Mouse (Mus musculus) neural tube, embryonic 12.5 days (tissue): ENCODE measurements around the gene Slc37a1. TPM values are rescaled to one million over a fixed set of nuclear protein-coding genes. Genes with fewer than 3 reads are reported as not detected.

Experiments
- ATAC-seq: fragments of 200-750 bp; cut with Nextera tagmentation; 2 replicates; pipeline ENCODE4 v1.8.0; 2017; ENCODE audit warnings: low read depth, mild to moderate bottlenecking, moderate TSS enrichment, moderate library complexity; ENCODE audit not compliant: low FRiP score
- H3K27ac ChIP-seq: fragments of 300-500 bp; sonication (generic); 2 replicates; pipeline ENCODE4 v1.5.1; 2016
- H3K27me3 ChIP-seq: fragments of 300-500 bp; sonication (generic); replicated peaks from 2 replicates; pipeline ENCODE4 v1.6.1; 2016; ENCODE audit warnings: mild to moderate bottlenecking
- H3K36me3 ChIP-seq: fragments of 300-500 bp; sonication (generic); 2 replicates; pipeline ENCODE4 v1.6.1; 2016; ENCODE audit warnings: mild to moderate bottlenecking
- H3K4me1 ChIP-seq: fragments of 300-500 bp; sonication (generic); 2 replicates; pipeline ENCODE4 v1.6.1; 2016
- H3K4me2 ChIP-seq: fragments of 300-500 bp; sonication (generic); replicated peaks from 2 replicates; pipeline ENCODE4 v1.6.1; 2016; ENCODE audit warnings: mild to moderate bottlenecking
- H3K4me3 ChIP-seq: fragments of 300-500 bp; sonication (generic); 2 replicates; pipeline ENCODE4 v1.5.1; 2016
- H3K9ac ChIP-seq: fragments of 300-500 bp; sonication (generic); 2 replicates; pipeline ENCODE4 v1.6.1; 2016; ENCODE audit warnings: mild to moderate bottlenecking
- H3K9me3 ChIP-seq: fragments of 300-500 bp; sonication (generic); 2 replicates; pipeline ENCODE4 v1.6.1; 2016; ENCODE audit warnings: mild to moderate bottlenecking
- WGBS: fragments of 180-500 bp; shearing (Covaris S2); methylation state at CpG from one replicate; pipeline ENCODE4 v1.1.7; 2016; 5-methylcytosine and 5-hydroxymethylcytosine counted together
- polyA plus RNA-seq: library from polyadenylated mRNA; unstranded; fragments of >200 nt; fragmentation: Nextera tagmentation; extraction: Ambion mirVana; gene quantifications from 2 replicates; pipeline ENCODE4 v1.2.1, GENCODE M21; 2016

Gene Slc37a1
- polyA plus RNA-seq, 1 experiment from 2014 or later, result 15.9 TPM

DNA sequence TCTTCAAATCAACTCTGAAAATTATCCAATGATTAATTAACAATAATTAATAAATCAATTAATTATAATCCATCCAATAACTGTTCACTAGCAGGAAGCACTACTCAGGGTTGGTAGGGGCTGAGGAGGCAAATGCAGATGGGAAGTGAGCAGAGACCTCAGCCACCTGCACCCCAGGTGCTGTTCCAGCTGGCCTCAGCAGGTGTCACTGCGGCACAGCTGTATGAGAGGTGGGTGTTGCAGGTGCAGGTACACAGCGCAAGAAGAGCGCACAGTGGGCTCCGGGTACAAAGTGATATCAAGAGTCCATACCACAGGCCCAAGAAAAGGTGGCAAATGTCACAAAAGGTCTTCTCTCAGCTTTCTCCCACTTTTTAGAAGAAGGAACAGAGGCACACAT lies 41.9 kb downstream of the Slc37a1 start:
- H3K4me3 ChIP-seq, result no peak overlapping the region
- no peaks in the 10 kb centered on the region for H3K36me3 ChIP-seq
- no peaks in the 10 kb centered on the region for H3K9me3 ChIP-seq
- H3K4me1 ChIP-seq, result peaks cover 10% of the 10 kb centered on the region; the same call in 1 of the 2 replicates
- 68% methylated on average over 4 of the region's 4 CpGs for WGBS
- 0 out of 2 replicates have a peak, but pooled peaks cover 3% of the 10 kb centered on the region for H3K27me3 ChIP-seq
- ATAC-seq, result no peak
- no peak overlapping the region for H3K27ac ChIP-seq
- H3K9ac ChIP-seq, result no peak overlapping the region
- H3K4me2 ChIP-seq, result no peak overlapping the region

DNA sequence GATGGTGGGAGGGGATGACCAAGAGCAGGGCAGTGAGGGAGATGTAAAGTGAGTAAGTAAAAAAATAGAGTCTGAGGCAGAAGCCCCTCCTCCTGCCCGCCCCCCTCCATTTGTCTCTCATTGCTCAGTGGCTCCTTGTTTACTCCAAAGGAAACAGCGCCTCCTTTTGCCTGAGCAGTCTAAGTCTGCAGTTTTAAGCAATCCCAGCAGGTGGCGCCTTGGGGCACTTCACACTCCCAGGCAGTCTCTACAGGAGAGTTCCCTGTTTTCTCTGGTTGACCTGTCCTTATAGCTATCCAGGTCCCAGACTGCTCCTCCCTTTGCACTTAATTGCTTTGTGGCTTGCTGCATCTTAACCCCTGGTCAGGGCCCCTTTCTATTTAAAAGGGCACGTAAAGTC lies 44.0 kb downstream of the Slc37a1 start:
- no peak overlapping the region for H3K4me3 ChIP-seq
- peaks cover 10% of the 10 kb centered on the region; the same call in 1 of the 2 replicates for H3K4me1 ChIP-seq
- no peak overlapping the region for H3K9ac ChIP-seq
- H3K27me3 ChIP-seq, result 0 out of 2 replicates have a peak, but pooled peaks cover 3% of the 10 kb centered on the region
- H3K9me3 ChIP-seq, result no peaks in the 10 kb centered on the region
- no peak overlapping the region for H3K4me2 ChIP-seq
- H3K27ac ChIP-seq, result no peak overlapping the region
- no peaks in the 10 kb centered on the region for H3K36me3 ChIP-seq
- 38% methylated on average over 4 of the region's 4 CpGs for WGBS
- ATAC-seq, result no peak

DNA sequence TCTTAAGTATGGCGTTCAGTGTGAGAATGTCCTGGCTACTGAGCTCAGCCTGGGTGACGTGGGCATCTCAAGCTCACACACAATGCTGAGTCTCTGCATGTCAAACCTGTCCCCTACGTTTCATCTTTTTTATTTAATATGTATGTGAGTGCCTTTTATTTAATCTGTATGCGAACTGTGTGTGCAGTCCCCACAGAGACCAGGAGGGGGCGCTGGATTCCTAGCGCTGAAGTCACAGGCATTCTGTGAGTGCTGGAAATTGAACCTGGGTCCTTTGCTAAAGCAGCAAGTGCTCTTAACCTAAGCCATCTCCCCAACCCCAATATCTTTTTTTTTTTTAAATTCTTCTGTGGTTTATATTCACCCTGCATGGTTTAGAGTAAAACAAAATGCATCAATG lies 44.7 kb downstream of the Slc37a1 start:
- no peak overlapping the region for H3K4me3 ChIP-seq
- H3K36me3 ChIP-seq, result no peaks in the 10 kb centered on the region
- H3K9ac ChIP-seq, result no peak overlapping the region
- no peak overlapping the region for H3K4me2 ChIP-seq
- no peak for ATAC-seq
- H3K27ac ChIP-seq, result no peak overlapping the region
- peaks cover 6% of the 10 kb centered on the region; the same call in 1 of the 2 replicates for H3K4me1 ChIP-seq
- no peaks in the 10 kb centered on the region for H3K9me3 ChIP-seq
- H3K27me3 ChIP-seq, result 0 out of 2 replicates have a peak, but pooled peaks cover 3% of the 10 kb centered on the region
- 86% methylated on average over 6 of the region's 6 CpGs for WGBS

DNA sequence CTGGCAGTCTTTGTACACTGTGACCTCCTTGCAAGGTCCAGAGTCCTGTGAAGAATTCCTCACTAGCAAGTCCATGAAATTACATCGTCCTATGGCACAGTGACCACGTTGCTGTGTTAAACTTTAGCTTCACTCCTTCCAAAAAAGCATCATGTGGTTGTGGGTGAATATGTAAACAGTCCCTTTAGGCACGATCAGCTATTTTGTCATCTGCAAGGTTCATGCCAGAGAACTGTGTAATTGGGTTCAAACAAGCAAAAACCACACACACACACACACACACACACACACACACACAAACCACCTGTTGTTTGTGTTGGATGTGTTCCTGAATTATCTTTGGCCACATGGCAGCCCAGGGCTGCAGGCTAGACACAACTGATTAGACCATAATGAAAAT lies 45.3 kb downstream of the Slc37a1 start:
- Histone ChIP-seq H3K4me3 (no peak overlapping the region), H3K27ac (no peak overlapping the region), H3K4me2 (no peak overlapping the region), H3K9ac (no peak overlapping the region), H3K36me3 (no peaks in the 10 kb centered on the region), H3K4me1 (no peaks in the 10 kb centered on the region), H3K27me3 (0 out of 2 replicates have a peak, but pooled peaks cover 3% of the 10 kb centered on the region), H3K9me3 (no peaks in the 10 kb centered on the region)
- ATAC-seq, result no peak
- 68% methylated on average over 3 of the region's 3 CpGs for WGBS

DNA sequence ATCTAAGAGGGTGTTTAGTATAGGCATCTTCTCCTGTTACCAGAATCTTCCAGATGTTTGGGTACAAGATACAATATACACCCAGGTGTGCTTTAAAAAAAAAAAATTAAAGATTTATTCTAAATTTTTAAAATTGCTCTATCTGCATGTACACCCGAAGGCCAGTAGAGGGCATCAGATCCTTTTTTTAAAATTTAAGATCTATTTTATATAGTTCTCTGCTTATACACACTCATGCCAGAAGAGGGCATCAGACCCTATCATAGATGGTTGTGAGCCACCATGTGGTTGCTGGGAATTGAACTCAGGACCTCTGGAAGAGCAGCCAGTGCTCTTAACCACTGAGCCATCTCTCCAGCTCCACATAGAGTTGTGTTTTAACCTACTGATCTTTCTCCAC lies 45.7 kb downstream of the Slc37a1 start:
- Histone ChIP-seq H3K36me3 (no peaks in the 10 kb centered on the region), H3K27ac (no peak overlapping the region), H3K27me3 (0 out of 2 replicates have a peak, but pooled peaks cover 3% of the 10 kb centered on the region), H3K4me3 (no peak overlapping the region), H3K9me3 (no peaks in the 10 kb centered on the region), H3K4me2 (no peak overlapping the region), H3K9ac (no peak overlapping the region), H3K4me1 (no peaks in the 10 kb centered on the region)
- ATAC-seq, result no peak
- 47% methylated on average over 1 of the region's 1 CpGs for WGBS

DNA sequence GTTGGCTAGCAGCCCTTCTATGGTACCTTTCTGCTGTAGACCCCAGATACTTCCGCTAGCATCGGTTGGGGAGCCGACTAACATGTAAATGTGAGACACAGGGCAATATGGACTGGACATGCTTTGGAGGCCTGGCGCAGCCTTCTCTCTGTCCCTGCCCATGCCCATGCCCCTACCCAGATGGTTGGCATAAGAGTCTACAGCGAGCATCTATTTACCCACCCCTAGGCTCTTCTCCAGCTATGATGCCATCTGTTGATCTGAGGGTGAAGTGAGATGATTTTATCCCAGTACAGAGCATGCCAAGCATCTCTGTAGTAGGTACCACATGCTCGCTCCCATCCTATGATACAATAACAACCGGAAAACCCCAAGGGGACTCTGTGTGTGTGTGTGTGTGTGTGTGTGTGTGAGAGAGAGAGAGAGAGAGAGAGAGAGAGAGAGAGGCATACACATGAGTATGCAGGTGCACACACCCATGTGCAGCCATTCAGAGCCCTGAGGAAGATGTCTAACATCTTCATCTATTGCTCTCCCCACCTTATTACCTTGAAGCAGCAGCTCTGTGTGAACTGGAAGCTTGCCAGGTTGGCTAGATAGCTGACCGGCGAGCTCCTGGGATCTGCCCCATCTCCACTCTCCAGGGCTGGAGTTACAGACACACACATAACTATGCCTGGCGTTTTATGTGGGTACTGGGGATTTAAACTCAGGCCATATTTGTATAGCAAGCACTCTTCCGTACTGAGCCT lies 48.1 kb downstream of the Slc37a1 start:
- Histone ChIP-seq H3K27me3 (0 out of 2 replicates have a peak, but pooled peaks cover 2% of the 10 kb centered on the region), H3K27ac (no peak overlapping the region), H3K4me3 (no peak overlapping the region), H3K9ac (no peak overlapping the region), H3K9me3 (no peaks in the 10 kb centered on the region), H3K4me1 (no peaks in the 10 kb centered on the region), H3K4me2 (no peak overlapping the region), H3K36me3 (no peaks in the 10 kb centered on the region)
- no peak for ATAC-seq
- 89% methylated on average over 11 of the region's 11 CpGs for WGBS

DNA sequence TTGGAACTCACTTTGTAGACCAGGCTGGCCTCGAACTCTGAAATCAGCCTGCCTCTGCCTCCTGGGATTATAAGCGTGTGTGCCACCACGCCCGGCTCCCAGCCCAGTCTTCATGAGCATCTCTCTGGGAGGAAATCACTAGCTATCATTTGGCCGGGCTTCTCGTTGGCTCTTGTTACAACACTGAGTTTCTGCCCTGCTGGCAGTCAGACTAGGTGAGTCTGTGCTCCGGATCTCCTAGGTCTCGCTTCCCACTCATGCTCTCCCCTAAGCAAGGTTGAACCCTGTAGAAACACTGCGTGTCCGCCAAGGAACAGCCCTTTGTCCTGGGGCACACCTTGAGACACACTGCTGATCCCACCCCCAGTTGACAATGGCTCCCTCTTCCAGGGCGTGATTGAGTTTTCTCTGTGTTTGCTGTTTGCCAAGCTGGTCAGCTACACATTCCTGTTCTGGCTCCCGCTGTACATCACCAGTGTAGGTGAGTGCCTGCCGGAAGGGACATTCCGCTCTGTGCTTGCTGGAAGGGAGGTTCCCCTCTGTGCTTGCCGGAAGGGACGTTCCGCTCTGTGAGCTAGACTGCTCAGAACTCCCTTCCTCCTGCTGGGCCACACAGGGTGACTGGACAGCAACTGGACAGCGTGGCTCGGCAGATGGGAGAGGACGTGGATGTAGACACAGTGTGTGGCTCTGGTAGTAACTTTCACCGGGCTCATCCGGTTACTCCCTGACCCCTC lies 48.9 kb downstream of the Slc37a1 start:
- no peak overlapping the region for H3K4me3 ChIP-seq
- WGBS, result 86% methylated on average over 22 of the region's 22 CpGs

DNA sequence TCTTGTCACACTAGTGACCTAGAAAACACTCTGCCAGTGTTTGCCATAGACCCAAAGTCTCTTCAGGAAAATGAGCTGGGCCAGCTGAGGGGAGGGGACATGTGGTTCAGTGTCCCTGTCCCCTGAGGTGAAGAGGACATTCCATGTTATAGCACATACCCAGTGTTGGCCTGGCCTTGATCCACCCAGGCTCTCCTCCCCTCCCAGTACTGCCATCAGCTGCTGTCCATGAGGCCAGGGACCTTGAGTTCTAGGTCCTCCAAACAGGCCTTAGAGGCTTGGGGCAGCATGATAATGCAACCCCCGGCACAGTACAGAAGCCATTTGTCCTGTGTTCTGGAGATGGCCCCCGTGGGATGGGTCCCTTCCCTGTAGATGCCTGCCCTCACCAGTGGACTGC lies 53.2 kb downstream of the Slc37a1 start:
- Histone ChIP-seq H3K9me3 (no peaks in the 10 kb centered on the region), H3K9ac (no peak overlapping the region), H3K27me3 (no peaks in the 10 kb centered on the region), H3K4me2 (no peak overlapping the region), H3K4me1 (peaks cover 4% of the 10 kb centered on the region; the same call in 1 of the 2 replicates), H3K27ac (no peak overlapping the region), H3K36me3 (peaks cover 4% of the 10 kb centered on the region; the same call in 1 of the 2 replicates), H3K4me3 (no peak overlapping the region)
- WGBS, result 85% methylated on average over 2 of the region's 2 CpGs
- no peak for ATAC-seq

More for the DNA sequence above, 48.9 kb downstream of the Slc37a1 start:
- Histone ChIP-seq H3K27ac (no peak overlapping the region), H3K36me3 (no peaks in the 10 kb centered on the region), H3K9me3 (no peaks in the 10 kb centered on the region), H3K27me3 (no peaks in the 10 kb centered on the region), H3K4me2 (no peak overlapping the region), H3K9ac (no peak overlapping the region), H3K4me1 (no peaks in the 10 kb centered on the region)
- ATAC-seq, result no peak

DNA sequence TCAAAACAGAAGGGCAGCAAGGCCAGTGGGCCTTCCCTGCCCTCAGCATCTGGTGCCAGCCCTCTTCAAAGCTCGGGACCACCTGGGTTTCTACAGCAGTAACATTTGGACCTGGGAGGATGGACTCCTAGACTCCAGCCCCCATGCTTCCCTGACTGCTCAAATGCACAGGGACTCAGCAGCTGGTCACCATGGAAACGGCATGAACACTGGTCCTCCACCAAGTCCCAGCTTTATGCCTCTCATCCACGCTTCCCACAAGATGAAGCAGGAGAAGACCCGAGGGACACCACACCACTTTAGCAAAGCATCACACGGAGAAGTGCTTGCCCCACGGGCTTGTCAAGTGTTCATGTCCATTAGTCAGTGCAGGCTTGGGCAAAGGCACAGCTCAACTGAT lies 55.6 kb downstream of the Slc37a1 start:
- no peak for ATAC-seq
- Histone ChIP-seq H3K4me3 (no peak overlapping the region), H3K27ac (no peak overlapping the region), H3K9ac (no peak overlapping the region), H3K36me3 (peaks cover 7% of the 10 kb centered on the region; the same call in 1 of the 2 replicates), H3K9me3 (no peaks in the 10 kb centered on the region), H3K4me2 (no peak overlapping the region), H3K4me1 (peaks cover 4% of the 10 kb centered on the region; the same call in 1 of the 2 replicates), H3K27me3 (no peaks in the 10 kb centered on the region)
- 60% methylated on average over 6 of the region's 6 CpGs for WGBS

DNA sequence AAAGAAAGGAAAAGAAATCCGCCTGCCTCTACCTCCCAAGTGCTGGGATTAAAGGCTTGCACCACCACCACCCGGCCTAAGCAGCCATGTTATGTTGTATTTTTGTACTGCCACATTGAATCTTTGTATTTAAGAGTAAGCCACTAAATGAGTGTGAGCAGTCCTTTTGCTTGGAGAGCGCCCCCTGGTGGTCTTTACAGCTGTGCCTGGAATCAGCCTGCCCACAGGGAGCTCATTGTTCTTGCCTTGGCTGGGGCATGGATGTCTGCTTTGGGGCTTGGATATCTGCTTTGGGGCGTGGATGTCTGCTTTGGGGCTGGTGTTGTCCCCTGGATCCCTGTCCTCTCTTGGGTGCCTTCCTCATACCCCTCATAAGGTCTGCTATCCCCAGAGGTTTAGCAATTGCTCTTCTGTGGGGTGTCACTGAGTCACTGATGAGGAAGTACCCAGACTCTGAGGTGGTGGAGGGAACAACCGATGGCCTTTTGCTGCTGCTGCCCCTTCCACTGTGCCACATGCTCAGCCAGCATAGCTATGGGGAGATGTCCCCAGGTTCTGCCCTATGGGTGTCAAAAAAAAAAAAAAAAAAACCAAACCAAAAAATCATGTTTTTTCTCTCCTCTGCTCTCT lies 57.7 kb downstream of the Slc37a1 start:
- H3K4me2 ChIP-seq, result no peak overlapping the region
- H3K4me1 ChIP-seq, result peaks cover 4% of the 10 kb centered on the region; the same call in 1 of the 2 replicates
- H3K27me3 ChIP-seq, result no peaks in the 10 kb centered on the region
- no peak overlapping the region for H3K27ac ChIP-seq
- H3K36me3 ChIP-seq, result peaks cover 7% of the 10 kb centered on the region; the same call in 1 of the 2 replicates
- H3K9me3 ChIP-seq, result no peaks in the 10 kb centered on the region
- H3K4me3 ChIP-seq, result no peak overlapping the region
- H3K9ac ChIP-seq, result no peak overlapping the region
- ATAC-seq, result no peak
- 43% methylated on average over 5 of the region's 5 CpGs for WGBS

DNA sequence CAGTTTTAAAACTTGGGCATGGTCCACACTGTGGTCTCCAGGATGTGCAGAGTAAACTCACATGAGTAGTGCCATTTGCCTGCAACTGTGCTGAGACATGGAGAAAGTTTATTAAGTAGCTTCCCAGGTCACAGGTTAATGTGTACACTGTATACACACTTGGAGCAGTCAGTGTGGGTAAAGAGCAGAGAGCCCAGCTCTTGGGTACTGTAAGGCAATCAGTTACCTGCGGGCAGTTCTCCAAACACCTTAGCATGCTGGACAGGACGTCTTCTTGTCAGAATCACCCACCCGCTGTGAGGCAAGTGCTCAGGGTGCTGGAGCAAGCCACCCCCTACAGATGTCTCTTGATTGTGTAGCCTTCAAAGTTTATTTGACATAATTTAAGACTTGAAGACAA lies 58.2 kb downstream of the Slc37a1 start:
- H3K4me2 ChIP-seq, result no peak overlapping the region
- WGBS, result 83% methylated on average over 3 of the region's 3 CpGs

DNA sequence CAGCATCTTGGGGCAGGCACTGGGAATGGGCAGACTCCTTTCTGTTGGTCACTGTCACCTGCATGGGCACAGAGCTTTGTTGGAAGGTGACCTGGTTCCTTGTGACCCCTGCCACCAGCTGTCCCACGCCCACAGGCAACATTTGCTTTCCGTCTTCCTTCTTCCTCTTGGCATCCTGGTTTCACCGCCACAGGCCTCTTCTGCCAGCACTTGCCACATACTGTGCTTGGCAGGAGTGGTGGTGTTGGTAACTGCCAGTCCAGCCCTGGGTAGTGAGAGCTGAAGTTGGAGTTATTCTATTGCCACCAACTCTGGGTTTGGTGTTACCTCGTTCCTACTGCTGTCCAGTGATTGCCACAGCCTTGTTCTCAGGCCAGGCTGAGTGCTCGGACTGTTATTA lies 61.5 kb downstream of the Slc37a1 start:
- H3K4me2 ChIP-seq, result no peak overlapping the region
- H3K27ac ChIP-seq, result no peak overlapping the region
- no peaks in the 10 kb centered on the region for H3K27me3 ChIP-seq
- 85% methylated on average over 5 of the region's 5 CpGs for WGBS
- no peaks in the 10 kb centered on the region for H3K9me3 ChIP-seq
- H3K9ac ChIP-seq, result no peak overlapping the region
- H3K36me3 ChIP-seq, result peaks cover 8% of the 10 kb centered on the region; the same call in 1 of the 2 replicates
- ATAC-seq, result no peak
- no peak overlapping the region for H3K4me3 ChIP-seq
- peaks cover 4% of the 10 kb centered on the region; the same call in 1 of the 2 replicates for H3K4me1 ChIP-seq

More for the DNA sequence above, 58.2 kb downstream of the Slc37a1 start:
- H3K36me3 ChIP-seq, result peaks cover 7% of the 10 kb centered on the region; the same call in 1 of the 2 replicates
- ATAC-seq, result no peak
- H3K9me3 ChIP-seq, result no peaks in the 10 kb centered on the region
- H3K27ac ChIP-seq, result no peak overlapping the region
- no peak overlapping the region for H3K4me3 ChIP-seq
- H3K4me1 ChIP-seq, result peaks cover 4% of the 10 kb centered on the region; the same call in 1 of the 2 replicates
- no peak overlapping the region for H3K9ac ChIP-seq
- H3K27me3 ChIP-seq, result no peaks in the 10 kb centered on the region
